Mouse (Mus musculus) cortical plate, adult 2 months (tissue): ENCODE measurements at regions not wholly inside any gene's neighbourhood (a gene's known extent, or its start where the extent isn't known, plus 50 kb on each side); places are given as distances from the start of the nearest gene placed in this dataset.
"Not testable (repeated sequence)": the region's sequence is repeated elsewhere in the genome, so short reads cannot be mapped to it uniquely, and the experiment has no call there.

Experiments
- H3K27ac ChIP-seq: fragments of 200-500 bp; 2 replicates; pipeline ENCODE4 v1.5.1; 2012; ENCODE audit warnings: low read length, control low read depth, inconsistent platforms; ENCODE audit not compliant: insufficient read depth
- H3K4me1 ChIP-seq: fragments of 200-500 bp; 2 replicates; pipeline ENCODE4 v1.6.1; 2011; ENCODE audit warnings: low read length; ENCODE audit not compliant: control insufficient read depth, insufficient read depth
- H3K4me3 ChIP-seq: fragments of 200-500 bp; 2 replicates; pipeline ENCODE4 v1.5.1; 2011; ENCODE audit warnings: mild to moderate bottlenecking, low read length, control low read depth; ENCODE audit not compliant: insufficient read depth
- CTCF ChIP-seq: fragments of 200-500 bp; IDR thresholded peaks from 2 replicates; pipeline ENCODE4 v1.5.1; 2011; ENCODE audit warnings: mild to moderate bottlenecking, control low read depth, low read length; ENCODE audit not compliant: insufficient read depth; ENCODE audit errors: extremely low read depth
- POLR2A ChIP-seq: fragments of 200-500 bp; IDR thresholded peaks from 2 replicates; pipeline ENCODE4 v1.6.1; 2011; ENCODE audit warnings: mild to moderate bottlenecking, low read length, control low read depth; ENCODE audit not compliant: insufficient read depth; ENCODE audit errors: extremely low read depth

DNA sequence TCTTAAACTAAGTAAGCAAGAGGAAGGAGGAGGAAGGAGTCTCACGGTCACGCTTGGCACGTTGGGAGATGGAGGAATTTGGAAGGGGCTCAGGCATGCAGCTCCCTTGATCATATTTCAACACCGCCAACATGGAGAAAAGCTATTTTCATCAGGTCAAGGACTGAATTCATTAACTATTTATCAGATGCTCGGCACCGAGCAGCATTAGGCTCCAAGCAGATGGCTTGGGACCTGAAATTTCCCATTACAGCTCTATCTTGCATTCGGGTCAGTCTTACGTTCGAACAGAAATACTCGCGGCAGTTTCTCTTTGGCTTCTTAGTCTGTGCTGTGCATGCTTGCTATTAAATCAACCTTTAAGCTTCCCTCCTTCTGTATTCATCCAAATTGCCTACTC, 278.7 kb downstream of the Plod2 start:
- Histone ChIP-seq H3K27ac (no peak overlapping the region), H3K4me3 (no peak overlapping the region), H3K4me1 (no peaks in the 10 kb centered on the region)
- TF ChIP-seq POLR2A (no peak), CTCF (no peak)

DNA sequence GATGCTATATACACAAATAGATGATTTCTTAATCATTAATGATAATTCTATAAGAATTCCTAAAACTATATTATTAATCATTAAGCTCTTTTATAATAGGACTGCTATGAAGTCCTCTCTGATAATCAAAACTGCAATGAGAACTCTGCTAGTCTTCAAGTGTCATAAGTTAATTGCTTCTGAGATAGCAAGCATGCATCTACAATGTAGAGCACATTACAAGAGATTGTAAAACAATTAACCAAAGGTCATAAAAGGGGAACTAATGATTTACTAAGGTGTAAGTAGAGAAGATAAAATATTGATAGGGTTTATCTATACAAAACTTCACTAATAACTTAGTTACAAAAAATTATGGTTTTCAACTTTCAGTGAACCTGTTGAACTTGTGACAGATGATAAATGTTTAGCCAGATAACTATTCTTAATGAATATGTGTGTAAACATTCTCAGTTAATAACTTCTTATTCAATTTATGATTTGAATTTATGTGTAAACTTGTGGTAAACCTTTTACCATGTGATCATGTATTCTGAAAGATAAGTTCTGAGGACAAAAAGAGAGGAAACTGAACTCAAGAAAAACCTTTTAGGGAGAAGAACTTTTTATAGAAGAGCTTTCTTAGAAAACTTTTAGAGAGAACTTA, 284.8 kb downstream of the Plod2 start:
- Histone ChIP-seq H3K4me1 (no peaks in the 10 kb centered on the region), H3K27ac (no peak overlapping the region), H3K4me3 (no peak overlapping the region)
- no peak for TF ChIP-seq POLR2A
- no peak for TF ChIP-seq CTCF

- H3K4me1 ChIP-seq, H3K27ac ChIP-seq, H3K4me3 ChIP-seq: not testable (repeated sequence)
Measured at GRCm38 (mm10) chr9:92836156-92836555, 294.1 kb downstream of the Plod2 start.

DNA sequence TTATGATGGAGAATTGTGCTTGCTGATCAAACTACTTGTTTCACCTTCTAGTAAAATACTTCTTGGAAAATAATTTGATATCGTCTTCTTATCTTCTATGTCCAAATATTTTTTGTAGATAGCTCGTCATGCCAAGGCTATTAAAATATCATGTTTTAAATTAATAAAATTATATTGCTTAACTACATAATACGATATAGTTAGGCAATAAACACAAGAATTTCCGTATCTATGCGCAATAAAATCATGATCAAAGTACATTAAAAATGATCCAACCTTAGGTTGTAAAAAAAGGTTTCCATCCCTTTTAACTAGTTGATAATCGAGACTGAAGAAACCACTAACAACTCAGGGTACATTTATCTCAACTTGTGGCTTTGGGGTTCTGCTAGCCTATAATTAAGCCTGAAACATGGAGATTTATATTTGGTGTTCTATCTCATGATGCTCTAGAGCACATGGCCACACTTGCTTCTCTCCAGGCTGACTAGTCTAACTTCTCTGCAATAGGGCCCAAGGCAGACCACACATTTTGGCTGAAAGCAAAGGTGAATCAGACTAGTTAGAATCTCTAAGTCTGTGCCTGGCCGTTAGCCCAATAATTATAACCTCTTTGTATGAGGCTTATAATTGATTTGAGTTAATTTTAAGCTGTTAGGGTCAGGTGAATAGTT, 314.5 kb downstream of the Plod2 start:
- TF ChIP-seq CTCF, result no peak
- TF ChIP-seq POLR2A, result no peak
- no peaks in the 10 kb centered on the region for H3K4me1 ChIP-seq
- H3K27ac ChIP-seq, result no peak overlapping the region
- H3K4me3 ChIP-seq, result no peak overlapping the region

GRCm38 (mm10) chr9:92865822-92866221, 323.8 kb downstream of the Plod2 start:
- TF ChIP-seq CTCF (no peak), POLR2A (no peak)
- no peak overlapping the region for H3K4me3 ChIP-seq
- H3K4me1 ChIP-seq, result no peaks in the 10 kb centered on the region
- H3K27ac ChIP-seq, result no peak overlapping the region

DNA sequence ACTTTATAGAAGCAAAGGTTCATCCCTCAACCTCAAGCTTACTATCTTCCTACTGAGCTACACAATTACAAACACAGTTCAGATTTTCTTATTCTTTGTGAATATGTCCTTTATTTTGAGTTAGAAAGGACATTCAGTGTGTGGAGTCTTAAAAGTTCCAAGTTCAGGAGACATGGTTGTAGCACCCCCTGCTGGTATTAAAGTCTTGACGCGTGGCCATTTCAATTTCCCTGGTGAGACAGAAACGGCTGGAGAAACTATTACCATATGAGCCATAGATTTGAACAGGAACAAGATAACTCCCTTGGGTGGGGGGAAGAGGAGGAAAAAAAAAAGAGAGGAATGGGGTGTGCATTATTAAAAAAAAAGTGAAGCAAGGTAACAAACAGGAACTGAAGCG, 336.6 kb downstream of the Plod2 start:
- Histone ChIP-seq H3K4me1 (no peaks in the 10 kb centered on the region), H3K27ac (no peak overlapping the region), H3K4me3 (no peak overlapping the region)
- TF ChIP-seq CTCF (peak; percentile 56; the same call in 1 of the 2 replicates), POLR2A (no peak)

GRCm38 (mm10) chr9:92879812-92880211, 337.8 kb downstream of the Plod2 start:
- Histone ChIP-seq H3K27ac (no peak overlapping the region), H3K4me1 (no peaks in the 10 kb centered on the region), H3K4me3 (no peak overlapping the region)
- TF ChIP-seq CTCF (no peak), POLR2A (no peak)

- no peak overlapping the region for H3K4me3 ChIP-seq
- H3K27ac ChIP-seq, result no peak overlapping the region
- H3K4me1 ChIP-seq, result no peaks in the 10 kb centered on the region
- TF ChIP-seq POLR2A (no peak), CTCF (no peak)
Measured at GRCm38 (mm10) chr9:92882251-92882832, 340.3 kb downstream of the Plod2 start.

DNA sequence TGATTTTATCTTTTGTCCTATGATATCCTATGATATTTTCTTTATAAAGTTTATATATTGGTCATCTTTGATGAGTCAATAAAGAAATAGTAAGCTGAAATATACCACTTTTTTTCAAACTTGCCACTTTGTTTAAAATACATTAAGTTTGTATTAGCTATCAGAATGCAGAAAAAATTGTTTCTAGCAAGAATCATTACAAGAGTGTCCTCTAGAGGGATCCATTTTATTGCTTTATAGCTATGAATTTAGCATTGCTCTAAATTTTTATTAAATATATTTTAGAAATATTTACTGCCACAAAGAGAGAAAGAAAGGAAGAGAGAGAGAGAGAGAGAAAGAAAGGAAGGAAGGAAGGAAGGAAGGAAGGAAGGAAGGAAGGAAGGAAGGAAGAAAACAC, 348.0 kb downstream of the Plod2 start:
- H3K27ac ChIP-seq, result no peak overlapping the region
- no peak overlapping the region for H3K4me3 ChIP-seq
- no peaks in the 10 kb centered on the region for H3K4me1 ChIP-seq
- TF ChIP-seq CTCF, result no peak
- no peak for TF ChIP-seq POLR2A

DNA sequence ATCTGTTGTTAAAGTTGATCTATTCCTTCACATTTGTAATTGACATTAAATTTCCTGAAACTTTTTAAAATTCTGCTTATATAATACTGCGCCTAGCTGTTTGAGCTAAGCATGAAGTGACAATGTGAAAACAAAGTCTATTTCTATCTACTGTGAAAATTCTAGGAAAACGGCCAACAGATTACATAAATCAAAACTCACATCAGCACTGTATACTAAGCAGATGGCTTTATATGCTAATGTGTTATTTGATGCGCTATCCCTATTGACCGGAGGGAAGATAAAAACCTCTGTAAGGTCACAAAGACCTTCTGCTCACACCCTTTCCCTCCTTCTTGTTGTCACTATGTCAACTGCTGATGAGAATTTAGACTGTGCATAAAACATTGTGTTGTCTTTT, 357.7 kb downstream of the Plod2 start:
- Histone ChIP-seq H3K4me3 (no peak overlapping the region), H3K27ac (no peak overlapping the region), H3K4me1 (no peaks in the 10 kb centered on the region)
- no peak for TF ChIP-seq CTCF
